Mouse (Mus musculus) forebrain, embryonic 12.5 days (tissue): ENCODE data around the gene Lgals1. TPM values are rescaled to one million over a fixed set of nuclear protein-coding genes. Genes with fewer than 3 reads are reported as not detected.

Source experiments
- ATAC-seq: fragments of 200-750 bp; cut with Nextera tagmentation; 2 replicates; pipeline ENCODE4 v1.8.0; 2017; ENCODE audit warnings: moderate TSS enrichment; ENCODE audit not compliant: low FRiP score
- H3K27ac ChIP-seq: fragments of 300-500 bp; sonication (generic); 2 replicates; pipeline ENCODE4 v1.5.1; 2016; ENCODE audit warnings: mild to moderate bottlenecking
- H3K27me3 ChIP-seq: fragments of 300-500 bp; sonication (generic); 2 replicates; pipeline ENCODE4 v1.6.1; 2016; ENCODE audit warnings: mild to moderate bottlenecking
- H3K36me3 ChIP-seq: fragments of 300-500 bp; sonication (generic); replicated peaks from 2 replicates; pipeline ENCODE4 v1.6.1; 2016; ENCODE audit warnings: mild to moderate bottlenecking
- H3K4me1 ChIP-seq: fragments of 300-500 bp; sonication (generic); 2 replicates; pipeline ENCODE4 v1.6.1; 2016
- H3K4me2 ChIP-seq: fragments of 300-500 bp; sonication (generic); 2 replicates; pipeline ENCODE4 v1.6.1; 2016; ENCODE audit warnings: mild to moderate bottlenecking, moderate library complexity
- H3K4me3 ChIP-seq: fragments of 300-500 bp; sonication (generic); replicated peaks from 2 replicates; pipeline ENCODE4 v1.5.1; 2016; ENCODE audit warnings: mild to moderate bottlenecking
- H3K9ac ChIP-seq: fragments of 300-500 bp; sonication (generic); 2 replicates; pipeline ENCODE4 v1.6.1; 2016; ENCODE audit warnings: mild to moderate bottlenecking
- H3K9me3 ChIP-seq: fragments of 300-500 bp; sonication (generic); 2 replicates; pipeline ENCODE4 v1.6.1; 2016
- WGBS: fragments of 180-500 bp; shearing (Covaris S2); methylation state at CpG from one replicate; pipeline ENCODE4 v1.1.7; 2016; 5-methylcytosine and 5-hydroxymethylcytosine counted together
- polyA plus RNA-seq: library from polyadenylated mRNA; unstranded; fragments of >200 nt; fragmentation: Nextera tagmentation; extraction: Ambion mirVana; gene quantifications from 2 replicates; pipeline ENCODE4 v1.2.1, GENCODE M21; 2016

Gene Lgals1
- polyA plus RNA-seq, 1 experiment from 2014 or later, result 321 TPM

DNA sequence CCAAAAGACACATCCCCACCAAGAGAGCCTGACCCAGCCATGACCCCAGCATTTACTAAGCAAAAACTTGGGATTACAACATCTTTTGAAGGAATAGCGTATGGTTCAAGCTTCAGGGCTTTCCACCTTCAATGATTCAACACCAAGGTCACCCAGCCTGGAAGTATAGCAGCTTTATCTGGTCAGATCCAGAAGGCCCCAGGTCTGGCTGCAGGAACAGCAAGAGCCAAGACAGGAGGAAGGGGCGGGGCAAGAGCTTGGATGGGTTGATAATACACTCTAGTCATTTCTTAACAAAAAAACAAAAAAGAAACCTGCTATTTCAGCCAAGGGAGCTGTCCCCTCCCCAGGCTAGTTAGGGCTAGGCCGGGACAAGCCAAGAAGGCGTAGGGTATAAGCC lies 29.0 kb upstream of the Lgals1 start:
- Histone ChIP-seq H3K9me3 (no peaks in the 10 kb centered on the region), H3K4me2 (no peak overlapping the region), H3K4me1 (peaks cover 30% of the 10 kb centered on the region), H3K9ac (no peak overlapping the region), H3K27me3 (peaks cover 37% of the 10 kb centered on the region), H3K27ac (no peak overlapping the region), H3K4me3 (no peak overlapping the region), H3K36me3 (peaks cover 18% of the 10 kb centered on the region)
- no peak for ATAC-seq
- 90% methylated on average over 4 of the region's 4 CpGs for WGBS

DNA sequence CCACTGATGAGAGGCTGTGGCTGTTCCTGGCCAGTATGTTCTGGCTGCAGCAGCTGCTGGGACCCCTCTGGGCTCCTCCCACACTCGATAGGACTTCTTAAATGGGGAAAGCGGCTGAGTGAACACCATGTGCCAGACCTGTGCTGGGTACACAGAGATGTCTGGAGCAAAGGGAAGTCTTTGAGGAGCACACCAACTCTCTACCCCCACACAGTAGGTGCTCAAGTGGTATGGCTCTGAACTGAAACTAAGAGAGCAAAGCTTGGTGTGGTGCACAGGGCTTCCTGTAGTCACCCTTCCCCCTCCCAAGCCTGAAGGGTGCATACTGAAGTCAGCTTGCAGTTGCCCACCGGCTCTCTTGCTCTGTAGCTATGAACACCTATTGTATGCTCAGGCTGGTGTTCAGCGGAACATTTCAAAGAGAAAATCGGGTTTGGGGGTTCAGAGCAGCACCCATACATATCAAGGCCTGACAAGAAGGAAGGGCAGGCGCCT lies 28.0 kb upstream of the Lgals1 start:
- Histone ChIP-seq H3K4me2 (no peak overlapping the region), H3K27ac (no peak overlapping the region), H3K9ac (no peak overlapping the region), H3K9me3 (no peaks in the 10 kb centered on the region), H3K4me3 (no peak overlapping the region), H3K27me3 (peaks cover 37% of the 10 kb centered on the region), H3K4me1 (peaks cover 30% of the 10 kb centered on the region), H3K36me3 (peaks cover 8% of the 10 kb centered on the region; the same call in 1 of the 2 replicates)
- WGBS, result 53% methylated on average over 6 of the region's 6 CpGs
- no peak for ATAC-seq

DNA sequence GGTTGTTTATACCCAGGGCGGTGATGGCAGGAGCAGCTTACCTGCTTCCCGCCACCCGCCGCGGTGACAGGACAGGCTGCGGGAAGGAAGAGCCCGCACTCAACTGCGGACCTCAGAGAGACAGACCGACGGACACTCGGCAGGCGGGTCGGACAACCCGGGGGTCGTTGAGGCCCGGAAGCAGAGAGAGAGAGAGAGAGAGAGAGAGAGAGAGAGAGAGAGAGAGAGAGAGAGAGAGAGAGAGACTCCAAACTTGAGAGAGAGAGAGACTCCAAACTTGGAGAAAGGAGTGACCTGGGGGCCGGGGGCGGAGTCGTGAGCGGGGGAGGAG lies 27.2 kb upstream of the Lgals1 start, which contains the start of gene Gm49510:
Gene Gm49510 (plus strand): TSS at position 259 of the 331 bp plus-strand sequence.
- peak within 1 kb of the TSS; percentile 68 for H3K9ac ChIP-seq
- H3K36me3 ChIP-seq, result 0 out of 2 replicates have a peak, but pooled peaks cover 3% of the 10 kb centered on the region
- 4% methylated on average over 17 of the region's 20 CpGs for WGBS
- peak within 1 kb of the TSS; percentile 95 for H3K4me2 ChIP-seq
- peaks cover 37% of the 10 kb centered on the region for H3K27me3 ChIP-seq
- H3K9me3 ChIP-seq, result no peaks in the 10 kb centered on the region
- H3K4me1 ChIP-seq, result peaks cover 27% of the 10 kb centered on the region
- no peak within 1 kb of the TSS; the same call in 1 of the 2 replicates for H3K27ac ChIP-seq
- no peak for ATAC-seq
- H3K4me3 ChIP-seq, result peak within 1 kb of the TSS; percentile 57

DNA sequence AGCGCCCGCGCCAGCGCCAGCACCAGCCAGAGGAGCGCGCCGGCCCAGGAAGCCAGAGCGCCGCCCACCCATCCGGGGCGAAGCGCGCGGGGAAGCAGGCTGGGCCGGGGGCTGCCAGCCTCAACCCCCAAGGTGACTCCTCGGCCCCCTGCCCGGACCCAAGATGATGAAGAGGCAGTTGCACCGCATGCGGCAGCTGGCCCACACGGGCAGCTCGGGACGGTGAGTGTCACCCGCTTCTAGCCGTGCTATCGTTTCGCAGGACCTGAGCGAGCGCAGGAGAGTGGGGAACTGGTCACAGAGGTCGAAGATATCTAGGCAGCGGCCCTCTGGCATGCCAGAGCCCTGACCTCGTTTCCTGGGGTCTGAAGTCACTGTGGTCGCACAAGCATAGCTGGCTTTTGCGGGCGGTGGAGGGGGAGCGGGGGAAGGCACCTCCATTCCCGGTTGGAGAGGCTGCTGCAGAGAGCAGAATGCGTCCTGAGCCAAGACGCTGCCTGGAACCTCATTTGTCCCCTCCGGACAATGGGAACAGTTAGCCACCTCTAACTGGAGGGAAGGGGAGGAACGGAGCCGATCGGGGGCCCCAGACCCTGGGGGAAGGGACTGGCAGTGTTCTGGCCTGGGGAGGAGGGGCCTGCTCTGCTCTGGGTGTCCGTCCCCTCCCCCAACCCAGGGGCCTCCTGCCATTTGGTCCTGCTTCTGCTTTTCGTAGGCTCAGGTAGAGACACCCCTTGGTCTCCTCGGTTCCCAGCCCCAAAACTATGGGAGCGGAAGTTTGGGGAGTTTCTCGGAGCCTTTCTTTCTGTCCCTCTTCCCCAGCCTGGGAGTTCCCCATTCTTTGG lies 26.6 kb upstream of the Lgals1 start, which contains the start of gene Sh3bp1:
Gene Sh3bp1 (plus strand): TSS at position 29 of the 845 bp plus-strand sequence.
- H3K4me3 ChIP-seq, result peak within 1 kb of the TSS; percentile 57
- H3K4me2 ChIP-seq, result peak within 1 kb of the TSS; percentile 95
- ATAC-seq, result 0 out of 2 replicates have a peak, but pooled peaks have one; percentile 37
- under 1% methylated on average over 46 of the region's 47 CpGs for WGBS
- H3K4me1 ChIP-seq, result peaks cover 27% of the 10 kb centered on the region
- no peaks in the 10 kb centered on the region for H3K9me3 ChIP-seq
- H3K27me3 ChIP-seq, result peaks cover 37% of the 10 kb centered on the region
- 0 out of 2 replicates have a peak, but pooled peaks cover 3% of the 10 kb centered on the region for H3K36me3 ChIP-seq
- H3K9ac ChIP-seq, result peak within 1 kb of the TSS; percentile 68
- H3K27ac ChIP-seq, result no peak within 1 kb of the TSS; the same call in 1 of the 2 replicates

DNA sequence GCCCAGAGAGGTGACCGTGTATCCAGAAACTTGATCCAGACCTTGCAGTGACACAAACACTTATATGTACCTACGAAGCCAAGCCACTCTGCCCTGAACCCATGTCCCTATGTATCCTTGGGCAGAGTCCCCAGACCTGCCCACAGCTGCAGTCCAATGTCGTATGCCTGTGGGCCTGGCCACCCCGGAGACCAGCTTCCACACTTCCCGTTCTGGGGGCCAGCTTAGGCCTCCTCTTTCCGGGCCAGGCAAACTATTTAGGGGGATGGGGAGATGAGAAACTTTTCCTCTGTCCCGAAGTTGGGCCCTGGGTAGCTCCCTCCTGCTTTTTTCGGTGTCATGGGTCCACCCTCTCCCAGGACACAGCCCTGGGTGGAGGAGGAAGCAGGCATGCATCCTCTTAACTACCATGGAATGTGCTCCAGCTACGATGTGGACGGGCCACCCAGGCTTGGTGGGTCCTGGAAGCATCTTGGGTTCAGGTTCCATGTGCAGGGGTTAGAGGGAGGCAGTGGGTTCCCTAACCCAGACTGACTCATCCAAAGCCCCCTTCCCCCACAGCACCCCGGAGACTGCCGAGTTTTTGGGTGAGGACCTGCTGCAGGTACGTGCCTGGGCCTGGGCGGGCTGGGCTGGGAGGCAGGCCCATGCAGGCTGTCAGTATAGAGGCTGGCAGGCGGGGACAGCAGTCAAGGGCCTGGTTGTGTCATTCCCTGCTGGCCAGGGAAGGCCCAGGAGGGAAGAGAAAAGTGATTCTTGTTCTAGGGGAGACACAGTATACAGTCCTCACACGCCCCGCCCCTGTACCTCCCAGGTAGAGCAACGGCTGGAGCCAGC lies 25.7 kb upstream of the Lgals1 start:
- ATAC-seq, result no peak
- H3K27ac ChIP-seq, result no peak overlapping the region
- 23% methylated on average over 18 of the region's 18 CpGs for WGBS
- H3K9me3 ChIP-seq, result no peaks in the 10 kb centered on the region
- no peaks in the 10 kb centered on the region for H3K36me3 ChIP-seq
- H3K4me2 ChIP-seq, result peak overlapping the region; percentile 95
- H3K4me1 ChIP-seq, result peaks cover 27% of the 10 kb centered on the region
- H3K4me3 ChIP-seq, result peak overlapping the region; percentile 57
- peak overlapping the region; percentile 68 for H3K9ac ChIP-seq
- H3K27me3 ChIP-seq, result peaks cover 37% of the 10 kb centered on the region

DNA sequence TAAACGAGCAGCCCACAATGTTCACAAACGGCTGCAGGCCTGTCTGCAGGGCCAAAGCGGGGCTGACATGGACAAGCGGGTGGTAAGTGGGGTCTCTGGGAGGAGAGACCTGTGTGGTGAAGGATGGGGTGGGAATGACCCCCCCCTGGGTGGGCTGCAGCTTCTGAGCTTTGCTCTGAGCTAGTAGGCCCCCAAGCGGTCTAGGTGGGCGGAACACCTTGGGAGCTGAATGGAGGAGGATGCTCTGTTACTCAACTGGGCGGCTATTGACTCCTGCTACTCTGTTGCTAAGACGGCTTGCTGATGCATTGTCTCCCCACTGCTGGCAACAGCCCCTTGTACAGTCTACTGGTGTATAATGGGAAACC lies 25.1 kb upstream of the Lgals1 start:
- peak overlapping the region; percentile 95 for H3K4me2 ChIP-seq
- H3K4me3 ChIP-seq, result no peak overlapping the region
- H3K36me3 ChIP-seq, result 0 out of 2 replicates have a peak, but pooled peaks cover 1% of the 10 kb centered on the region
- H3K9me3 ChIP-seq, result no peaks in the 10 kb centered on the region
- 0 out of 2 replicates have a peak overlapping the region, but pooled peaks have one; percentile 13 for H3K27ac ChIP-seq
- no peak overlapping the region for H3K9ac ChIP-seq
- WGBS, result 31% methylated on average over 8 of the region's 8 CpGs
- peaks cover 27% of the 10 kb centered on the region for H3K4me1 ChIP-seq
- peaks cover 37% of the 10 kb centered on the region for H3K27me3 ChIP-seq
- no peak for ATAC-seq

DNA sequence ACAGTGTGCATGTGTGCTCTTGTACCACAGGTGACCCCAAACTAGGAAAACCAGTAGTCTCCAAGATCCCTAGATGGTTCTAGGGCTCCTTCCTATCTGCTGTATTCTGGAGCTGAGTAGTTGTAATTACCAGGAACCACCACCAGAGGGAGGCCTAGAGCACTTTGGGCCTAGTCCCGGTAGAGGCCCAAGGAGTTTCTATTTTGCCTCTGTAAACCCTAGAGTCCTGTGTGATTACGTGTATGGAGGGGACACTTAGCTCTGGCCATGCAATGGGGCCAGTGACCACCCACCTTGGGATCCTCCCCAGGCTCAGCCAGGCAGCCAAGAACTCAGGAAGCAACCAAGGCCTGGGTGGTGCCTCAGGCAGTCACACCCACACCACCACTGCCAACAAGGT lies 23.3 kb upstream of the Lgals1 start:
- Histone ChIP-seq H3K9ac (no peak overlapping the region), H3K27me3 (peaks cover 37% of the 10 kb centered on the region), H3K4me3 (no peak overlapping the region), H3K27ac (no peak overlapping the region), H3K4me1 (peaks cover 27% of the 10 kb centered on the region), H3K4me2 (no peak overlapping the region), H3K36me3 (0 out of 2 replicates have a peak, but pooled peaks cover 5% of the 10 kb centered on the region), H3K9me3 (no peaks in the 10 kb centered on the region)
- ATAC-seq, result peak; percentile 22
- 6% methylated on average over 2 of the region's 2 CpGs for WGBS

DNA sequence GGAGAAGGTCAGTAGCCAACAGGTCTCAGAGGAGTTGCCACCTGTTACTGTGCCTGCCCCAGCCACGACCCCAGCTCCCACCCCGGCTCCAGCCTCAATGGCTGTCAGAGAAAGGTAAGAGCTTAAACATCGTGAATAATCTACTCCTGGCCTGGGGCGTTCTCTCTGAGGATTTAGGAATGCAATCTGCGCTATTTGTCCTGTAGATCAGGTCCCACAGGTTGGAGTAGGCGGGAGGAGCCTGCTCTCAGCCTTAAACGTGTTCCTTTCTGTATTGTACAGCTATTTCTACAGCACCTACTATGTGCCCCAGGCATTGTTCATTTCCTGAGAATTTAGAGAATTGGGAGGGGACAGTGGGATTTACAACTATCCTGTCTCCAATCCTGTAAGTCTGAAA lies 18.1 kb upstream of the Lgals1 start:
- no peaks in the 10 kb centered on the region for H3K9me3 ChIP-seq
- no peak overlapping the region for H3K4me2 ChIP-seq
- H3K36me3 ChIP-seq, result 0 out of 2 replicates have a peak, but pooled peaks cover 5% of the 10 kb centered on the region
- H3K4me1 ChIP-seq, result peaks cover 5% of the 10 kb centered on the region; the same call in 1 of the 2 replicates
- ATAC-seq, result no peak
- H3K9ac ChIP-seq, result no peak overlapping the region
- 80% methylated on average over 7 of the region's 7 CpGs for WGBS
- no peak overlapping the region for H3K4me3 ChIP-seq
- H3K27me3 ChIP-seq, result no peaks in the 10 kb centered on the region
- H3K27ac ChIP-seq, result no peak overlapping the region

DNA sequence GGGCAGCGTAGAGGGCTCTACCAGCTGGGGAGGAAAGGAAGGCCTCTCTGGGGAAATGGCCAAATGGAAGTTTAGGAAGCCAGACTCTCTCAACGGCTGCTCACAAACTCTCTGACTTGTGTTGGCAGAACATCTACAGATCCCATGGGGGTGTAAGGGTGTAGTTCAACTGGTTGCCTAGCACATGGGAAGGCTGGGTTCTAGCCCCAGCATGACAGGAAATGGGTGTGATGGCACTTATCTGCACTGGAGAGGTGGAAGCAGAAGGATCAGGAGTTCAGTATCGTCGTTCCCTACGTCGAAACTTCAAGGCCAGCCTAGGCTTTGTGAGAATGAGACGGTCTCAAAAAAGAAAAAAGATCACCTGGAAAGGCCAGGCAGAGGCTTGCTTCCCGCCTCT lies 17.5 kb upstream of the Lgals1 start:
- Histone ChIP-seq H3K9me3 (no peaks in the 10 kb centered on the region), H3K4me3 (no peak overlapping the region), H3K9ac (no peak overlapping the region), H3K36me3 (0 out of 2 replicates have a peak, but pooled peaks cover 5% of the 10 kb centered on the region), H3K4me2 (no peak overlapping the region), H3K27me3 (no peaks in the 10 kb centered on the region), H3K4me1 (peaks cover 5% of the 10 kb centered on the region; the same call in 1 of the 2 replicates), H3K27ac (no peak overlapping the region)
- ATAC-seq, result no peak
- 91% methylated on average over 8 of the region's 8 CpGs for WGBS

DNA sequence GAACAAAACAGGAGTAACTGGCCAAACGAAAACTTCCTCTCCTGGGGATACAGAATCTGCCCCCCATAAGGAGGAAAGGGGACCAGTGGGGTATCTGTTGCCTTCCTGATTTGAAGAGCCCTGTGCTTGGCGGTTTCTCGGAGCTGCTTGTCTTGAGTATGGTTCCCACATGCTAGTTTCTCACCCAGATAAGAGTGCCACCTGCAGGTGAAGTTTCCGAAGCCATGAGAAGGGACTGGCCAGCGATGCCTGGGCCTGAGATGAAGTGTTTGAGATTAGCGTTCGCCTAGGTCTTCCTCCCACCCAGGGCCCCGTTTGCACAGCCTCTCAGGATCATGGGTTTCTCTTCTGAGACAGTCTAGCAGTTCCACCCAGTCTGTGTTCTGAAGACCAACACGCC lies 14.5 kb upstream of the Lgals1 start:
- H3K36me3 ChIP-seq, result no peaks in the 10 kb centered on the region
- no peak for ATAC-seq
- 32% methylated on average over 9 of the region's 9 CpGs for WGBS

DNA sequence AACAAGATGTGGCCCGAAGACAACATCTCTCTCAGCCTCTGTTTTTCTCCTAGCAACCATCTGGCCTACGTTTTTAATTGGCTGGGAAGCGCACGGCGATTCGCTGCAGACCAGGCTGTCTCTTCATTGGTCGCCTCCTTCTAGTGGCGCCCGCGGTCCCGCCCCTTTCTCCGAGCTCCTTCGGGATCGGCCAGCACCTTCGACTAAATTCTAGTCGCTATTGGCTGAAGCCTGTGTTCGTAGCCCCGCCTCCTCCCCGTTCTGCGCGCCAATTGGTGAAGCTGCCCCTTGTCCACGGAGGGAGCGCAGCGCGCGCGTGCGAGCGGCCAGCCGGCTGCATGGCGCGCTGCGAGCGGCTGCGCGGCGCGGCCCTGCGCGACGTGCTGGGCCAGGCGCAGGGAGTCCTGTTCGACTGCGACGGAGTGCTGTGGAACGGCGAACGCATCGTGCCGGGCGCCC lies 12.9 kb upstream of the Lgals1 start, which contains the start of gene Pdxp:
Gene Pdxp (plus strand): TSS at position 288 of the 459 bp plus-strand sequence.
- WGBS, result under 1% methylated on average over 51 of the region's 51 CpGs
- peak within 1 kb of the TSS; percentile 76 for H3K4me3 ChIP-seq
- H3K9me3 ChIP-seq, result no peaks in the 10 kb centered on the region
- H3K27me3 ChIP-seq, result no peaks in the 10 kb centered on the region
- peak within 1 kb of the TSS; percentile 95 for H3K27ac ChIP-seq
- H3K4me1 ChIP-seq, result peaks cover 33% of the 10 kb centered on the region
- ATAC-seq, result peak; percentile 93
- H3K36me3 ChIP-seq, result peaks cover 12% of the 10 kb centered on the region
- H3K9ac ChIP-seq, result peak within 1 kb of the TSS; percentile 83
- H3K4me2 ChIP-seq, result peak within 1 kb of the TSS; percentile 95

More for the DNA sequence above, 14.5 kb upstream of the Lgals1 start:
- Histone ChIP-seq H3K4me1 (peaks cover 31% of the 10 kb centered on the region), H3K4me3 (no peak overlapping the region), H3K27ac (no peak overlapping the region), H3K4me2 (no peak overlapping the region), H3K9me3 (no peaks in the 10 kb centered on the region), H3K27me3 (no peaks in the 10 kb centered on the region), H3K9ac (no peak overlapping the region)
